Mouse (Mus musculus) left cerebral cortex, adult 18-20 months (tissue): ENCODE results near the gene Poc5. TPM values are rescaled to one million over a fixed set of nuclear protein-coding genes. Genes with fewer than 3 reads are reported as not detected.

Source experiments
- microRNA-seq, 2 experiments: library from miRNA; unstranded; fragments of <30 nt; microRNA quantifications; one replicate each; pipeline ENCODE4 v1.2.0; 2021
- total RNA-seq, 2 experiments: library from RNA; stranded (reverse); gene quantifications; 2 replicates each; pipeline ENCODE4 v1.2.3; 2021

The Poc5 gene
- total RNA-seq, 2 experiments from 2014 or later, result 35.6 to 36.5 TPM

Small RNAs within 50 kb of the gene (microRNA-seq; reads per million reads assigned to microRNA genes)
- 0 reads per million in 2 experiments for gene Gm25213

Other genes with a start within 250 kb of the Poc5 start
- gene Ankdd1b, start 82.9 kb downstream of the Poc5 start, total RNA-seq, result under 1 TPM in 1 of 2 experiments, not detected in 1; 0.61 TPM
- not detected for gene Gm17622, start 102.4 kb downstream of the Poc5 start, total RNA-seq
- 10 to 100 TPM; 11.8 to 12.3 TPM for gene Polk, start 154.3 kb downstream of the Poc5 start, total RNA-seq
- 10 to 100 TPM; 70.2 to 71.8 TPM for gene Col4a3bp, start 154.3 kb downstream of the Poc5 start, total RNA-seq